Mouse (Mus musculus) kidney, postnatal 0 days (tissue): ENCODE data around the gene Zfp931. TPM values are rescaled to one million over a fixed set of nuclear protein-coding genes. Genes with fewer than 3 reads are reported as not detected.
"Not testable (repeated sequence)": the region's sequence is repeated elsewhere in the genome, so short reads cannot be mapped to it uniquely, and the experiment has no call there.

Experiments used
- ATAC-seq: fragments of 200-750 bp; cut with Nextera tagmentation; replicated peaks from 2 replicates; pipeline ENCODE4 v1.8.0; 2017; ENCODE audit warnings: low read depth, moderate number of reproducible peaks, moderate TSS enrichment, moderate library complexity; ENCODE audit not compliant: low FRiP score
- DNase-seq: peaks from one replicate; pipeline ENCODE4 v3.0.0-alpha.2; 2016; ENCODE audit warnings: low spot score
- H3K27ac ChIP-seq: fragments of 300-500 bp; sonication (generic); 2 replicates; pipeline ENCODE4 v1.5.1; 2014; ENCODE audit warnings: mild to moderate bottlenecking
- H3K27me3 ChIP-seq: fragments of 300-500 bp; sonication (generic); 2 replicates; pipeline ENCODE4 v1.6.1; 2014; ENCODE audit warnings: low read length, mixed read lengths; ENCODE audit not compliant: insufficient read depth
- H3K36me3 ChIP-seq: fragments of 300-500 bp; sonication (generic); 2 replicates; pipeline ENCODE4 v1.6.1; 2014; ENCODE audit warnings: low read length, mixed read lengths; ENCODE audit not compliant: insufficient read depth
- H3K4me1 ChIP-seq: fragments of 300-500 bp; sonication (generic); replicated peaks from 2 replicates; pipeline ENCODE4 v1.6.1; 2014; ENCODE audit warnings: antibody characterized with exemption, low read length, mixed read lengths; ENCODE audit not compliant: insufficient read depth
- H3K4me2 ChIP-seq: fragments of 300-500 bp; sonication (generic); 2 replicates; pipeline ENCODE4 v1.6.1; 2014; ENCODE audit warnings: mild to moderate bottlenecking, low read length, moderate library complexity, mixed read lengths
- H3K4me3 ChIP-seq: fragments of 300-500 bp; sonication (generic); replicated peaks from 2 replicates; pipeline ENCODE4 v1.5.1; 2014; ENCODE audit warnings: low read depth, low read length
- H3K9ac ChIP-seq: fragments of 300-500 bp; sonication (generic); 2 replicates; pipeline ENCODE4 v1.6.1; 2014; ENCODE audit warnings: low read depth, low read length
- H3K9me3 ChIP-seq: fragments of 300-500 bp; sonication (generic); replicated peaks from 2 replicates; pipeline ENCODE4 v1.6.1; 2016; ENCODE audit warnings: low read length, inconsistent platforms, mixed read lengths
- CTCF ChIP-seq: IDR thresholded peaks from 2 replicates; pipeline ENCODE4 v1.5.1; 2016; ENCODE audit warnings: antibody characterized with exemption, low read depth, mild to moderate bottlenecking, moderate library complexity
- WGBS: fragments of 180-500 bp; shearing (Covaris S2); extraction: QIAGEN DNeasy Blood & Tissue Kit; methylation state at CpG from one replicate; pipeline ENCODE4 v1.1.7; 2014; 5-methylcytosine and 5-hydroxymethylcytosine counted together
- polyA plus RNA-seq: library from polyadenylated mRNA; unstranded; fragments of >200 nt; fragmentation: Nextera tagmentation; extraction: Ambion mirVana; gene quantifications from 2 replicates; pipeline ENCODE4 v1.2.1, GENCODE M21; 2015

Gene Zfp931
- 16.7 and 16.9 TPM in 2 replicates for polyA plus RNA-seq

GRCm38 (mm10) chr2:178078166-178078717 is at the start of gene Zfp931:
Gene Zfp931, minus strand, starts transcription at chr2:178078476.
- H3K9me3 ChIP-seq, DNase-seq, H3K27ac ChIP-seq, H3K4me1 ChIP-seq, H3K9ac ChIP-seq, H3K36me3 ChIP-seq, ATAC-seq, H3K27me3 ChIP-seq: not testable (repeated sequence)
- WGBS: 0% methylated on average over 2 of the region's 14 CpGs
- peak within 1 kb of the TSS; percentile 36 for H3K4me3 ChIP-seq
- H3K4me2 ChIP-seq: peak within 1 kb of the TSS; percentile 45

GRCm38 (mm10) chr2:178126041-178126820 is 48.0 kb upstream of the Zfp931 start:
- H3K9ac ChIP-seq: no peak overlapping the region
- H3K4me3 ChIP-seq: no peak overlapping the region
- H3K4me1 ChIP-seq: no peaks in the 10 kb centered on the region
- TF ChIP-seq CTCF: no peak
- H3K27me3 ChIP-seq: no peaks in the 10 kb centered on the region
- no peak overlapping the region for H3K4me2 ChIP-seq
- H3K36me3 ChIP-seq: no peaks in the 10 kb centered on the region
- ATAC-seq: no peak
- no peak overlapping the region for H3K27ac ChIP-seq
- 85% methylated on average over 7 of the region's 7 CpGs for WGBS
- DNase-seq: no peak
- no peaks in the 10 kb centered on the region for H3K9me3 ChIP-seq

GRCm38 (mm10) chr2:178125427-178125826 is 47.2 kb upstream of the Zfp931 start:
- Histone ChIP-seq H3K9ac (no peak overlapping the region), H3K4me3 (no peak overlapping the region), H3K4me2 (no peak overlapping the region), H3K36me3 (no peaks in the 10 kb centered on the region), H3K9me3 (no peaks in the 10 kb centered on the region), H3K4me1 (no peaks in the 10 kb centered on the region), H3K27me3 (no peaks in the 10 kb centered on the region), H3K27ac (no peak overlapping the region)
- 76% methylated on average over 8 of the region's 8 CpGs for WGBS
- ATAC-seq (no peak), DNase-seq (no peak)
- TF ChIP-seq CTCF: no peak

- no peaks in the 10 kb centered on the region for H3K9me3 ChIP-seq
- no peak overlapping the region for H3K27ac ChIP-seq
- 73% methylated on average over 15 of the region's 15 CpGs for WGBS
- H3K4me1 ChIP-seq: peaks cover 8% of the 10 kb centered on the region; the same call in 1 of the 2 replicates
- no peak overlapping the region for H3K9ac ChIP-seq
- no peak overlapping the region for H3K4me2 ChIP-seq
- H3K4me3 ChIP-seq: no peak overlapping the region
- ATAC-seq (no peak), DNase-seq (no peak)
- H3K36me3 ChIP-seq: no peaks in the 10 kb centered on the region
- H3K27me3 ChIP-seq: no peaks in the 10 kb centered on the region
- no peak for TF ChIP-seq CTCF
Measured at GRCm38 (mm10) chr2:178123466-178123865, 45.2 kb upstream of the Zfp931 start.

GRCm38 (mm10) chr2:178121946-178122665 is 43.8 kb upstream of the Zfp931 start:
- Histone ChIP-seq H3K9ac (no peak overlapping the region), H3K4me3 (no peak overlapping the region), H3K4me2 (no peak overlapping the region), H3K4me1 (peaks cover 8% of the 10 kb centered on the region; the same call in 1 of the 2 replicates), H3K27ac (no peak overlapping the region), H3K27me3 (no peaks in the 10 kb centered on the region), H3K36me3 (no peaks in the 10 kb centered on the region), H3K9me3 (no peaks in the 10 kb centered on the region)
- ATAC-seq: peak; percentile 20; the same call in 1 of the 2 replicates
- TF ChIP-seq CTCF: no peak
- peak; percentile 71 for DNase-seq
- WGBS: 8% methylated on average over 4 of the region's 4 CpGs

- WGBS: 14% methylated on average over 2 of the region's 2 CpGs
- peaks cover 8% of the 10 kb centered on the region; the same call in 1 of the 2 replicates for H3K4me1 ChIP-seq
- H3K36me3 ChIP-seq: no peaks in the 10 kb centered on the region
- H3K4me2 ChIP-seq: no peak overlapping the region
- no peaks in the 10 kb centered on the region for H3K9me3 ChIP-seq
- no peak for TF ChIP-seq CTCF
- no peak overlapping the region for H3K9ac ChIP-seq
- no peak overlapping the region for H3K27ac ChIP-seq
- H3K4me3 ChIP-seq: no peak overlapping the region
- DNase-seq (no peak), ATAC-seq (no peak)
- H3K27me3 ChIP-seq: no peaks in the 10 kb centered on the region
Measured at GRCm38 (mm10) chr2:178121375-178121688, 43.1 kb upstream of the Zfp931 start.
